Mouse (Mus musculus): ENCODE data around the gene Il3. TPM values are rescaled to one million over a fixed set of nuclear protein-coding genes. Genes with fewer than 3 reads are reported as not detected.

Il3 gene
- total and polyA plus RNA-seq, 3 experiments = 1.5 to 4.8 (median 3.5) TPM

GRCm38 (mm10) chr11:54314740-54315139, 47.7 kb upstream of the Il3 start:
- Histone ChIP-seq H3K4me2 (ENCODE audit: insufficient read depth, low read depth, poor library complexity, severe bottlenecking) (no peak overlapping the region), H3K27ac (ENCODE audit: insufficient read depth, low read depth) (no peak overlapping the region)

GRCm38 (mm10) chr11:54313391-54314360, 46.6 kb upstream of the Il3 start:
- Histone ChIP-seq H3K27ac (ENCODE audit: insufficient read depth, low read depth) (no peak overlapping the region), H3K79me2 (replicated peaks; ENCODE audit: control insufficient read depth, extremely low read depth, insufficient read depth, poor library complexity, severe bottlenecking) (peaks cover 12% of the 10 kb centered on the region), H3K4me3 (replicated peaks in 1 of 3; ENCODE audit: low read depth in 2 of 3, low read length in 2 of 3, poor library complexity in 1 of 3) (no peak overlapping the region), H3K27me3 (replicated peaks) (no peaks in the 10 kb centered on the region), H3K4me1 (ENCODE audit: control insufficient read depth in 1 of 2, insufficient read depth in 2 of 2) (peaks cover 31 to 89% of the 10 kb centered on the region in 2 experiments), H3K9ac (ENCODE audit: insufficient read depth, low read depth) (no peak overlapping the region), H3K4me2 (ENCODE audit: insufficient read depth, low read depth, poor library complexity, severe bottlenecking) (no peak overlapping the region), H3K36me3 (replicated peaks in 1 of 2; ENCODE audit: control insufficient read depth in 1 of 2, insufficient read depth in 1 of 2, low read length in 1 of 2) (peaks cover 7 to 76% of the 10 kb centered on the region in 2 experiments), H3K9me3 (replicated peaks; ENCODE audit: low read length) (no peaks in the 10 kb centered on the region)
- in situ Hi-C loops (cut with MboI; ENCODE audit: low pct_ligation_motif_present, low pct_unique_long_range_greater_than_20kb, low sequenced_read_pairs) = loop anchor here (10.0 to 25.0 kb wide), 2 partner anchors 349 to 551 kb away; partner anchors contain the start of genes Hint1 and Lyrm7
- TF ChIP-seq TCF12 (IDR thresholded peaks at IDR 0.05; ENCODE audit: low read depth, low read length) (no peak), ZMIZ1 (IDR thresholded peaks at IDR 0.05; ENCODE audit: low read depth, low read length) (no peak), SIN3A (IDR thresholded peaks at IDR 0.05; ENCODE audit: low read length) (no peak), CHD1 (IDR thresholded peaks at IDR 0.05; ENCODE audit: low read depth, low read length) (no peak), ELF1 (IDR thresholded peaks at IDR 0.05; ENCODE audit: low read depth, low read length) (no peak), BHLHE40 (IDR thresholded peaks at IDR 0.05; ENCODE audit: low read depth, low read length) (no peak), NELFE (IDR thresholded peaks at IDR 0.05; ENCODE audit: low read depth, low read length) (no peak), UBTF (IDR thresholded peaks at IDR 0.05; ENCODE audit: low read depth, low read length) (no peak), HCFC1 (IDR thresholded peaks at IDR 0.05; ENCODE audit: low read depth, low read length) (no peak), MEF2A (IDR thresholded peaks at IDR 0.05; ENCODE audit: borderline replicate concordance, low read depth, low read length) (no peak), USF2 (conservative IDR thresholded peaks at IDR 0.05; ENCODE audit: low read depth, low read length) (no peak), TBP (conservative IDR thresholded peaks at IDR 0.05; ENCODE audit: low read depth, low read length) (no peak), ETS1 (conservative IDR thresholded peaks at IDR 0.05; ENCODE audit: low read depth, low read length) (no peak), IRF4 (IDR thresholded peaks at IDR 0.05; ENCODE audit: low read depth, low read length) (no peak)
- no peak for DNase-seq (ENCODE audit: extremely low read depth)
- dilution Hi-C loops (cut with MboI; ENCODE audit: extremely low pct_ligation_motif_present, extremely low pct_unique_long_range_greater_than_20kb, low sequenced_read_pairs) = no loop called here

More at GRCm38 (mm10) chr11:54314740-54315139, 47.7 kb upstream of the Il3 start:
- no peak for TF ChIP-seq MAFK (IDR thresholded peaks at IDR 0.05; ENCODE audit: insufficient replicate concordance, low read length)
- no peak for TF ChIP-seq MYC (IDR thresholded peaks at IDR 0.05; ENCODE audit: low read depth, low read length)
- no peak for TF ChIP-seq ZMIZ1 (IDR thresholded peaks at IDR 0.05; ENCODE audit: low read depth, low read length)
- TF ChIP-seq UBTF (IDR thresholded peaks at IDR 0.05; ENCODE audit: low read depth, low read length) = no peak
- TF ChIP-seq CHD2 (IDR thresholded peaks at IDR 0.05; ENCODE audit: low read length) = no peak
- TF ChIP-seq TCF12 (IDR thresholded peaks at IDR 0.05; ENCODE audit: low read depth, low read length) = no peak
- dilution Hi-C loops (cut with MboI; ENCODE audit: extremely low pct_ligation_motif_present, extremely low pct_unique_long_range_greater_than_20kb, low sequenced_read_pairs) = no loop called here
- Histone ChIP-seq H3K79me2 (replicated peaks; ENCODE audit: control insufficient read depth, extremely low read depth, insufficient read depth, poor library complexity, severe bottlenecking) (peaks cover 8% of the 10 kb centered on the region), H3K4me3 (replicated peaks in 1 of 3; ENCODE audit: low read depth in 2 of 3, low read length in 2 of 3, poor library complexity in 1 of 3) (no peak overlapping the region), H3K27me3 (replicated peaks) (no peaks in the 10 kb centered on the region), H3K4me1 (ENCODE audit: control insufficient read depth in 1 of 2, insufficient read depth in 2 of 2) (peaks cover 31 to 81% of the 10 kb centered on the region in 2 experiments), H3K9ac (ENCODE audit: insufficient read depth, low read depth) (no peak overlapping the region), H3K36me3 (replicated peaks in 1 of 2; ENCODE audit: control insufficient read depth in 1 of 2, insufficient read depth in 1 of 2, low read length in 1 of 2) (peaks cover 11 to 76% of the 10 kb centered on the region in 2 experiments), H3K9me3 (replicated peaks; ENCODE audit: low read length) (no peaks in the 10 kb centered on the region)
- no peak for DNase-seq (ENCODE audit: extremely low read depth)
- in situ Hi-C loops (cut with MboI; ENCODE audit: low pct_ligation_motif_present, low pct_unique_long_range_greater_than_20kb, low sequenced_read_pairs) = loop anchor here (10.0 to 25.0 kb wide), 2 partner anchors 348 to 550 kb away; partner anchors contain the start of genes Hint1 and Lyrm7
